Mouse (Mus musculus) layer of hippocampus, adult 18-20 months (tissue): ENCODE data around the gene Stam2. TPM values are rescaled to one million over a fixed set of nuclear protein-coding genes. Genes with fewer than 3 reads are reported as not detected.

Source experiments
- DNase-seq, 2 experiments: peaks; one replicate each; pipeline ENCODE4 v3.0.0; 2022; ENCODE audit warnings: low spot score in 2 of 2
- long read RNA-seq: library from polyadenylated mRNA; stranded (forward); transcript quantifications from one replicate; pipeline ENCODE4 v2.0.0, GENCODE M21; 2021
- total RNA-seq, 2 experiments: library from RNA; stranded (reverse); gene quantifications; 2 replicates each; pipeline ENCODE4 v1.2.3; 2021

Stam2 gene
- total RNA-seq, result 10 to 100 TPM; 22.2 to 23.2 TPM
- long read RNA-seq, full-length matches to known transcripts, result 27 of 37 reads
- long read RNA-seq, partial matches to known transcripts, result 2 of 37 reads
- long read RNA-seq, other reads (novel, unspliced or antisense), result 8 of 37 reads

DNA sequence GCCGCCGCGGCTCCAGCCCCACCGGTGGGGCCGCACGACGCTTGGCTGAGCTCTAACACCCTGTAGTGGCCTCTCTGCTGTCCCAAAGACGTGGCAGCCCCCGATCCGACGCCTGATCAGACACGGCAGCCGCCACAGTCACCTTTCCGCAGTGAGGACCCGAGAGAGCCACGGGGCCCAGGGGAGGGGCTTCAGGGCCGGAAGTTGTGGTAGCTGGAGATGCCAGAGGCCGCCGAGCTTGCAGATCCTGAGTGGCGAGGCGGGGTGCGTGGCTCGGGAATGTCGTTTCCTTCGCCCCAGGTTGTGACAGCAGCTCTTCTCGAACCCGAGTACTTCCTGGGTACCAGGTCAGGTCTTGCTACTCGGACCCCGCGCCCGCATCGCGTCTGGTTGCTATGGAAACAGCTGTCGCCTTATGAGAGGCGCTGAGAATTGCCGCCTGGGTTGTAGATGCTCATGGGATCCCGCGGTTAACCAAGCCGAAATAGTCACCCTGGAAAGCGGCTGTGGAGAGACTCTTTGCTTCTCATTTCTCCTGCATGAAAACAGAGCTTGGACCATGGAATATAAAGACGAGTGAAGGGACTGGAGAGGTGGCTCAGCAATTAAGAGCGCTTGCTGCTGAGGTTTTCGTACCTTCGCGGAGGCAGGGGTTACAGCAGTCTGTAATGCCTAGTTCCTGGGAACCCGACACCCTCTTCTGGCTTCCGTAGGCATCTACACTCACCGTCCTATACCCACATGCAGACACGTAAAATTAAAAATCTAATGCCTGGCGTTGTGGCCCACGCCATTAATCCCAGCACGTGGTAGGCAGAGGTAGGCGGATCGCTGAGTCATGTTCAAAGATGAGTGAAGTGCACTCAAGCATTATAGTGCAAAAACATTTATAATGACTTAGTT lies at the start of gene Stam2:
TSS of gene Stam2 (minus strand) at position 26 of the 903 bp plus-strand sequence.
- peak; percentile 86 to 94 for DNase-seq

DNA sequence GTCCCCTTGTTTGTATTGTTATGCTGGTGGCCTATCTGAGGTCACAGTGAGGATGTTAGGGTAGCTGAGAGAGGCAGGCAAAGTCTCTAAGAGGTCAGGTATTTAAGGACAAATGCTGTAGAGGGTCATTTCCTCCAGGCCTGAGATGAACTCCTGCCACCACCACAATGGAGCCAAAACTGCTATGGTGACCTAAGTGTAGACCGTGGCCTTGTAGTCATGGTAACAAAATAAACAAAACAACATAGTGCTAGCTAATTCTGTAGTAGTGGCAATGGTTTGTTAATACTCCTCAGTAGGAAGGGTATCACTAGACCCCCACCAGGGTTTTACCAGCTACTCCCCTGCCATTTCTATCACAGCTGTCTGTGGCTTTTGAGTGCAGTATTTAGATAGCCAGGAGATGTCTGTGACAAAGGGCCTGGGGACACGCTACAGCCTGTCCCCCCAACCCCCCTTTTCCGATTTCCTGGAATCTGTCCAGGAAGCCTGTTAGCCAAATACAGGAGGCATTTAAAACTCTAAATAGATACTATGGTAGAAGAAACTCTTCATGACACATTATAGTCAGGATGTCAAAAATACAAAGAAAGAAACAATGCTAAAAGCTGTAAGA lies 43.1 kb upstream of the Stam2 start:
- DNase-seq, result no peak

DNA sequence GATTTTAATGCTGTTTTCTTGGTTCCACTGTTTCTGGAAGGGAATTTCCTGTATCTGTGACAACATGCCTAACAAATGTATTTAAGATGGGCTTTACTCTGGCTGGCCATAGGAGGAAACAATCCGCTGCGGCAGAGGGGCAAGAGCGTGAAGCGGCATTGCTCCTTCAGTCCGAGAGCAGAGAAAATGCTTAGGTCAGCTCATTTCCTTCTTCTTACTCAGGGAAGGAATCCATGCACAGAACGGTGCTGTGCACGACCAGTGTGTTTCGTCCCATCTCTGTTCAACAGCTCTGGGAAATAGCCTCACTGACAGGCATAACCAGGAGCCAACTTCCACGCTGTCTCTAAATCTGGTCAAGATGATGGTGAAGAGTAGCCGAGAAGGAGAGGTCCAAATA lies 37.9 kb upstream of the Stam2 start:
- DNase-seq, result no peak

DNA sequence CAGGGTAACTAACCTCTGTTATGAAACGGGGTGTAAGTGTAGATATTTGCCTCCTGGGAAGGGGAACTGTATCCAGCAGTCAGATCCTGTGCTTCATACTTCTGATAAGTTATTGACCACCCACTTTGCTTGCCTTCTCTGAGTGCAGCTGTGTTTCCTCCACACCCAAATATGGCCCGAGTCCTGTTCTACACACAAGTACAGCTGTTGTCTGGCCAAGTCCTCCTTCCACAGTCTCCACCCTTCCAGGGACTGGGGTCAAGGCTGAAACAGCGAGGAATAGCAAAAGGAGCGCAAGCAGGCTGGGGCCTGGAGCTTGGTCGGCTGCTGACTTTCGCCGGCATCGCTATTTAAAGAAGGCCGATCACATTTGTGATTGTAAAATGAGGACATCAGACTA lies 37.3 kb upstream of the Stam2 start:
- DNase-seq, result no peak

DNA sequence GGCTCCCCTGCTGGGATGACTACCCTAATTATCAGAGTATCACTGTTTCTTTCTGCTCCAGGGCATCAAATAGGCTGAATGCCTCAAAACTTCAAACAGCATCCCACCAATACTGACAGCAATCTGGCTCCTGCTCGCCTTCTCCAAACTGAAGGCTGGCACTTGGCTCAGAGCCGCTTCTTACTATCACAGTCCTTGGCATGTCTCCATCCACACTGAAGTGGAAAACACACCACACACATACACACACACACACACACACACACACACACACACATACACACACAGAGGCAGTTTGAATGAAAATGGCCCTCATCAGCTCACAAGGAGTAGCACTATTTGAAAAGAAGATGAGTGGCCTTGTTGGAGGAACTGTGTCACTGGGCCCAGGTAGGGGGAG lies 35.8 kb upstream of the Stam2 start:
- peak in 1 of 2 experiments; percentile 30 for DNase-seq

DNA sequence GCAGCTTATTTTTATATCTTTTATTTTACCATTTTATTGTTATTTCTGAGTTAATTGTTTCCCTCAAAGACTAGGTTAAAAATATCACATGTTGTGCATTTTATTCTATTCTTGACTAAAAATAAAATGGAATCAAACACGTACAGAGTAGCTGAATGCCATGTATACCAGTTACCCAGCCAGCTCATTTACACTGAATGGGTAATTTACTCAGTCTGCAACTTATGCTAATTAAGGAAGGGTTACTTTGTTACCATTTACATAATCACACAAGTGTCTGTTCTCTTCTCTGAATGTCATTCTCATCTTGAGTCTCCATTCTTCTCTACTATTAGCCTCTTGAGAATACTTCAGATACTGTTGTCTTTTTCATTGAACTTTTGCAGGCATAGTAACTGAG lies 32.3 kb upstream of the Stam2 start:
- DNase-seq, result no peak

DNA sequence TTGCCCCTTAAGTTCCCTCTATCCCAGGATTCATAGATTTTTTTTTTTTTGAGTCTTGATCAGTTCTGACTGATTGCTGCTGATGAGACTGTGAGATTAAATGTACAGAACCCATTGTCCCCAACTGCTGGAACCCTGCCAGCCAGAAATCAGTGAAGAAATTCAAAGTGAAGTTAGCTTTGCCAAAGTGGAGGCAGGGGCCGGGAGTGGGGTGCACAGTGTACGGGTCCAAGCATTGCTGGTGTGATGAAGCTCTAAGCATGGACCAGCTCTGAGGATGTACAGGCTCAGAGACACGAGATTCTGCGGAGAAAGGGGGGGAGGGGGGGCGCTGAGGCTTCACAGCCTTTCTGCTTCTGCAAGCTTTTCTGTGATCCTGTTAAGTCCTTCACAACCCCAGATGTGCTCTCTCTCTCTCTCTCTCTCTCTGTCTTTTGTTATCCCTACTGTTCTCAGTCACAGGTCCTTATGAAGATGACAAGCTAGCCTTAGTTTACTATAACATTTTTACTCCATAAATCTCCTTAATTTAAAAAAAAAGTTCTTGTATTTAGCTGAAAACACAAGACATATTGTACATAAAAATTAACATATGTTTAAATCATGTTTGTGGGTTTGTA lies 30.8 kb upstream of the Stam2 start:
- DNase-seq, result no peak

DNA sequence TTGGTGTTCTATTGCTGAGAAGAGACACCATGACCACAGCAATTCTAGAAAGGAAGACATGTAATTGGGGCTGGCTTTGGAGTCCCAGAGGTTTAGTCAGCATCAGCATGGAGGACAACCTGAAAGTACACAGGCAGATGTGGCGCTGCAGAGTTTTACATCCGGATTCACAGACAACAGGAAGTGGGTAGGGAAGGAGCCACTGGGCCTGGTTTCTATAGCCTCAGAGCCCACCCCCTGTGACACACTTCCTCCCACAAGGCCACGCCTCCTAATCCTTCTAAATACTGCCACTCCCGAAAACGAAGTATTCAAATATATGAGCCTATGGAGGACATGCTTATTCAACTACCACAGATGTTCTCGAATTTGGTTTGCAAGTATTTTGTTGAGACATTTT lies 23.0 kb upstream of the Stam2 start:
- no peak for DNase-seq

DNA sequence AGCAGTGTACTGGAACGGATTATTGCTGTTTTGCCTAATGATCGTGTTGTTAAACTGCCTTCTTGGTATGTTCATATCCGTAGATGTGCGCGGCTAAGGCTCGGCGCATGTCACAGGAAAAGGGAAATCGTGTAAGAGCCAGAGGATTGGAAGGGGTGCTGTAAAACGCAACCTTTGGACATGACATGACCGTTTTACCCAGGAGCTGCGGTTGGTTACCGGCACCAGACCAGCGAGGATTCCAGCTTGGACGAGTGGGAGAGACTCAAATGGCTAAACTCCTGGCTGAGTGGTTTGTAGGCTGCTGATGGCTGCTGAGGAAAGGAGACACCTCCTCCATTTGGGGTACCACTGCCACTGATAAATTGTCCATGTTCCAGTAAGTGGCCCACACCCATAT lies 21.8 kb upstream of the Stam2 start:
- DNase-seq, result no peak

DNA sequence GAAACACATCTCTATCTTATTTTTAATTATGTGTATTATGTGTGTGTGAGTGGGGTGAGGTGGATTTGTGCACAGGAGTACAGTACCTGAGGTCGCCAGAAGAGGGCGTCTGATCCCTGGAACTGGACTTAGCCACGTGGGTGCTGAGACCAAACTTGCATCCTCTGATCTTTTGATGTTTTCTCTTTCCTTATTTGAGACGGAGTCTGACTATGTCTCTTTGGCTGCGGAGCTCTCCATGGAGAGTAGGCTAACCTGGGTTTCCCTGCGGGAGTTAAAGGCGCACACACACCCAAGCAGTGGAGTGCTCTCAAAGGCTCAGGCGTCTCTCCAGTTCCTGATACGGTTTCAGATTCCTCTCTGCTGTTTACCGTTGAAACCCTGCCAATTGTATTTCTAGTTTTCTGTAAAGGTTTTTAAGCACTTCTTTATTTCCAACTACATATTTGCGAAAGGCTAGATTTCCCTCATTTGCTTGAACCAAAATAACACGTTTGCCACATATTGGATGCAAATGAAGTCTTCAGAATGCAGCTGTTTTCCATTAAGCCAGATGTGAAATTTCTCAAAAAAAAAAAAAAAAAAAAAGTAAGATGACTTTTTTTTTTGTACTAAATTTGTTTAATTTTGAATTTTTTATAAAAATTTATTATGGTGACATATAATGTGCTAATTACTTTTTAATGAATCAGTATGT lies 21.1 kb upstream of the Stam2 start:
- DNase-seq, result peak; percentile 51 to 88

DNA sequence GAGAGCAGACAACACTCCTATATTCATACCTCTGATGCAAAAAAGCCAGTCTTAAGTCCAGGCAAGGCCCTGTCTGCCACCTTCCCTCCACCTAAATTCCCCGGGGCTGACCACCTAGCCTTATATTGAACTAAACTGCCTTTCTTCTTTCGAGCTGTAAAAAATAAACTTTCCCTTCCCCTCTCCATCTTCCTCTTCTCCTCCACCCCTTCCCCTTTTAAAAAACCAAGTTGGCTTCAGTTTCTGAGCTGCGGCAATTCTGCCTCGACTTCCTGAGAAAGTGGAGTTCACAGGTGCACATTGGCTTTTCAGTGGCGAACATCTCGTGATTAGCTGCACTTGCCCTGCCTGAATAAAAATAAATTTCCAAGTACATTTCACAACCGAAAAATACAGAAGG lies 20.4 kb upstream of the Stam2 start:
- DNase-seq, result no peak

DNA sequence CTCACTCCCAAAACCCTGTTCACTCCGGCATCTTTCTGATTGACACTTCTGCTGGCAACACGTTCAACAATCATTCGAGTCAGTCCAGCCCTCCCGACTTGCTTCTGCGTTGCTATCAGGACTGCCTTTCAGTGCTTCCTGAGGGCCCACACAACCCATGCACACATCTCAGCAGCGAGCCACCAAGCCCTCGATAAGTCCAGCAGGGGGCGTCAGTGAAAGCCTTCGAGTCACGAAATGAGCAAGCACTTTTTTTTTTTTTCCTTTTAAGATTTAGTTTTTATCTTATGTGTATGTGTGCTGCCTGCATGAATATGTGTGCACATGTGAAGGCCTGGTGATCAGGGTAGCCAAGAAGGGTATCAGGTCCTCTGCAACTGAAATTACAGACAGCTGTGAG lies 16.5 kb upstream of the Stam2 start:
- DNase-seq, result peak; percentile 11 to 53

DNA sequence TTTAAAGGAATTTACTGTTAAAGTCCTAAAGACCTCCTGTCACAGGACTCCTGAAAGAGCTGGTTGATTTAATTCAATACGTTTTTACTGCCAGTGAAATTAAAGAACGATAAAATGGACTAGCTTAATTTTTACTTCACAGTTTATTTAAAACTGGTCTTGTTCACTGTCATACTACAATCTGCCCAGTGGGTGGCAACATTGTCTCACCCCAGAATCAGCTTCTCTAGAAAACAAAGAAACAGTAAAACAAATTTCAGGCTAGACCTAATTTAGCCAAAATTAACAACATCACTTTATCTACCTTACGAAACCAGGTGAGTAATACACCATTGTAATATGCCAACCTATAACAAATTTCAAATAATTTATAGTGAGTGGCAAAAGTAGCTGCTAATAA lies 14.6 kb upstream of the Stam2 start:
- DNase-seq, result peak in 1 of 2 experiments; percentile 54

DNA sequence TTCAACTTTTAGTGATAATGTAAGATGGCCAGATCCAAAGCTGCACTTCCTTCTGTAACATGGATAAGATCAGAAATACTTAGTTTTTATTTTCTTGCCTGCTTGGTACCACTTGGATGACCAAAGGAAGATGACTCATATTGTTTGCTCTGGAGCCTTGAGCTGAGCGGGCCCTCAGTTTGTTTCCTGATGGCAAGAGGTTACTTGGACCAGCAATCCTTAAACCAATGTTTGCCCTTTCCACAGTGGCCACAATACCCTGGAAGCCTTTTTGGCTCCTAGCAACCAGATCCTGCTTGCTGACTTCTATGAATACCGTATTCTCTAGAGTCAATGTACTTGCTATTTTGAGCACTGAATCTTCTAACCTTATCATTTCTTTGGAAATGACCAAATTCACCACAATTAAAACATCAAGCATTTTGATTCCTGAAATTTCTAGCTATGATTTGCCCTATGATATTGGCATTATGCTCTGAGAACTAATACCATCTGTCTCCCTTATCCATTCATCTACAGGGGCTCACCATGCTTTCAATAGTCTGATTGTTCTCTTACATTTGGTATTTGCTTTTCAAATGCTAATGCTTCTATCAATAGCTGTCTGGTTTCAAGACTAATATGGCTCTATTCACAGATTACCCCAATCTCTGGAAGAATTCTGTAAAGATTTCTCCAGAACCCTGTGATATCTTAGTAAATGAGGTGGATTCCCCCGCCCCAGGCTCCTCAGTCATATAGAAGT lies 11.7 kb upstream of the Stam2 start:
- DNase-seq, result no peak

DNA sequence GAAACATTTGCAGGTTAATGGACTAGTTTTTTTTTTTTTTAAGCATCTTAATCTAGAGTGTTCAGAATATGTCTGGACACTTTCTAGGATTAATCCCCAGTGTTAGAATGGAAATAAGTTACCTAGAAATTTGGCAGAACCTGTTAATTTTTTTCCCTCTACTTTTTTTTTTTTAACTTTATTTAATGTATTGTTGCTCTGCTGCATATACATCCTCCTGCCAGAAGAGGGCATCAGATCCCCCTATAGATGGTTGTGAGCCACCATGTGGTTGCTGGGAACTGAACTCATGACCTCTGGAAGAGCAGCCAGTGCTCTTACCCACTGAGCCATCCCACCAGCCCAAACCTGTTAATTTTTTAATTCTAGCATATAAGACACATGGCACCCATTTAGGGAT lies 2.0 kb upstream of the Stam2 start:
- no peak for DNase-seq

DNA sequence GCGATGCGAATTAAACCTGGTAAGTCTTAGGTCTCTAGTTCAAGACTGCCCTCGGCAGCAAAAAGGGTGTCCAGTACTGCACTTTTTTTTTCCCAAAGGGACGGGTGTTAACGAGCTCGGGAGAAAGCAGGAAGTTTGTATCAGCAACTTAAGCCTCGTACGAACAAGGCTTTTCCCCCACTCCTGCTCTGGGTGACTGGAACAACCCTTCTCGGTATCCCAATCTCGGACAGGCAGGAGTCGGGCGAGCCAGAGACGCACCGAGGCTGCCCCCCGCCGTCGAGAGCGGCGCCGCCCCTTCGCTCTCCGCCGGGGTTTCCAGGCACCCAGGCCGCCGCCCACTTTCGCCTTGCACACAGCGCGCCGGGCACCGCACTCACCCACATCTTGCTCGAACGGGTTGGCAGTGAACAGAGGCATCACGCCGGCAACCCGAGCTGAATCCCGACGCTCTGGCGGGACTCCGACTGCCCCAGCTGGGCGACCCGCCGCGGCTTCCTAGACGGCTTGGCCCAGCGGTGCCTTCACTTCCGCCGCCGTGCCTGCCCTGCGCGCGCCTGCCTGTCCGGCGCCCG lies 313 bp downstream of the Stam2 start:
- DNase-seq, result peak in 1 of 2 experiments; percentile 23

DNA sequence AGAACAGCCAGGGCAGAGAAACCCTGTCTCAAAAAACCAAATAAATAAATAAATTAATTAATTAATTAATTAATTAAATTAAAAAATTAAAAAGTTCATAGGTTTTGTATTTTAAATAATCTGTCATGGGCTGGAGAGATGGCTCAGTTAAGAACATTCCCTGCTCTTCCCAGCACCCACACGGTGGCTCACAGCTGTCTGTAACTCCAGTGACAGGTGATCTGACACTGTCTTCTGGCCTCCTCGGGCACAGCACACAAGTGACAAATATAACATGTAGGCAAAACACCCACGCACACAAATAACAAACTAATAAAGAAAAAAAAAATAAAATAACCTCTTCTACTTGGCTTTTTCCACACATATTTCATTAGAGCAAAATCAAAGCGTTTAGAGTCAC lies 1.5 kb downstream of the Stam2 start:
- DNase-seq, result no peak

DNA sequence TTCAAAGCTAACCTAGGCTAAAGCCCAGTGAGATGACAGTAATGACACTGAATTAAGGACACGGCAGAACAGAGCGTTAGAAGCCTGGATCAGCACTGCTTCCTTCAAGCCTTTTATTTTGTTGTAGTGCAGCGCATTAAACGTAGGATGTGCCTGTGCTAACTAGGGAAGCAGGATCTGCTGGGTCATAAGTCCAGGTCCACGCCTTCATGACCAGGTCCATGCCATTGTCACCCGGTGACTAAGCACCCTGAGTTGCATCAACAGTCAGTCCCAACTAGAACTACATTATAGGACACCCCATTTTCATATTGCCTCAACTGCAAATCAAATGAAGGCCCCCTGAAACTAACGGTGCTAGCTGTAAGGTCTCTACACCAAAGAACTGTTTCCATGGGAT lies 7.6 kb downstream of the Stam2 start:
- DNase-seq, result no peak

DNA sequence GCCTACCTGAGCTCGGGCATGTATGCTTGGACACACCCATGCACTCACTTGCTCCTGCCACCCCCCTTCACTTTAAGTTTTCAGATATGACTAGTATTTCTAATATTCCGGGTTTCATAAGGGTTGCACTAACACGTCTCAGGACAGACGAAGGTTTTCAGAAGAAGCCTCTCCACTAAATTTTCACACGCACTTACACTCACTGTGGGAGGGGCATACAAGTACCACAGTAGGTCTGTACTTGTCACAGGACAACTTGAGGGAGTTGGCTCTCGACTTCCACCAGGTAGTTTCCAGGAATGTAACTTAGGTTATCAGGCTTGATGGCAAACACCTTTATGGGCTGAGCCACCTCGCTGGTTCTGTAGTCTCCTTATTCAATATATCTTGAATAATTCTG lies 8.4 kb downstream of the Stam2 start:
- DNase-seq, result no peak

DNA sequence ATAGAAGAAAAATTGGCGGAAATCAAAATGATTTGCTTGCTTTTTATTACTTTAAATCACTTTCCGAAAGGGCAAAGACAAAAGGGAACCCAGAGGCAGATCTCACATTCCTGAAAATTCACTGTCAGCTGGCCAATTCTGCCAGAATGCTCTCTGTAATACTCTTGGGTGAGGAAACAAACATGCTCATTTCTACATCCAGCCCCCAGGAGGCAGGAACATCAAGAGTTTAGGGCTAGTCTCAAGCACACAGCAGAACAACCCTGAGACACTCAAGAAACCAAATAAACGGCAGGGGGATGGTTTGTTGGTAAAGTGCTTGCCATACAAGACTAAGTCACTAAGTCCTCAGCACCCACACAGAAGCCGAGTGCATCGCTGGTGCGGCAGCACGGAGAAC lies 9.5 kb downstream of the Stam2 start:
- DNase-seq, result no peak
